Mouse (Mus musculus): ENCODE measurements around the gene Zfp599.
"Not testable (repeated sequence)": the region's sequence is repeated elsewhere in the genome, so short reads cannot be mapped to it uniquely, and the experiment has no call there.

GRCm38 (mm10) chr9:22226389-22226673 is 33.4 kb downstream of the Zfp599 start:
- not testable (repeated sequence) for TF ChIP-seq CTCF, POLR2A (IDR thresholded peaks at IDR 0.05; ENCODE audit: extremely low read depth, insufficient read depth, low read length)
